Mouse (Mus musculus) gastrocnemius, postnatal 4 days (tissue): Measurements from ENCODE around the gene Frmd8. TPM values are rescaled to one million over a fixed set of nuclear protein-coding genes. Genes with fewer than 3 reads are reported as not detected.

Experiments
- total RNA-seq, 2 experiments: library from RNA; stranded (reverse); gene quantifications; 2 replicates each; pipeline ENCODE4 v1.2.3; 2021

Frmd8 gene
- total RNA-seq, 2 experiments from 2014 or later = 16.2 to 16.7 TPM

Other genes starting within 250 kb of the Frmd8 start
- 10 to 100 TPM; 35.9 to 39.1 TPM for gene Rela, start 237.8 kb downstream of the Frmd8 start, total RNA-seq
- 10 to 100 TPM; 47.7 to 52.2 TPM for gene Sipa1, start 211.6 kb downstream of the Frmd8 start, total RNA-seq
- gene Map3k11, start 186.5 kb downstream of the Frmd8 start, total RNA-seq = 10 to 100 TPM; 29.7 to 30.2 TPM
- 10 to 100 TPM; 37.1 to 40.5 TPM for gene Pcnx3, start 186.4 kb downstream of the Frmd8 start, total RNA-seq
- gene Kcnk7, start 170.9 kb downstream of the Frmd8 start, total RNA-seq = not detected
- gene Ehbp1l1, start 149.0 kb downstream of the Frmd8 start, total RNA-seq = 100 to 1,000 TPM; 250 to 260 TPM
- 10 to 100 TPM; 58.8 to 59.1 TPM for gene Fam89b, start 145.6 kb downstream of the Frmd8 start, total RNA-seq
- gene Ltbp3, start 134.4 kb downstream of the Frmd8 start, total RNA-seq = 100 to 1,000 TPM; 116 to 137 TPM
- gene Scyl1, start 103.9 kb downstream of the Frmd8 start, total RNA-seq = 10 to 100 TPM; 71.7 to 75.6 TPM
- 1 to 10 TPM; 3.7 to 3.8 TPM for gene Slc25a45, start 2.5 kb upstream of the Frmd8 start, total RNA-seq
- 1 to 10 TPM; 1.5 to 2.6 TPM for gene Tigd3, start 18.9 kb upstream of the Frmd8 start, total RNA-seq
- 100 to 1,000 TPM in 1 of 2 experiments, 10 to 100 TPM in 1; 97.8 to 121 TPM for gene Dpf2, start 37.7 kb upstream of the Frmd8 start, total RNA-seq
- gene Cdc42ep2, start 49.5 kb upstream of the Frmd8 start, total RNA-seq = 10 to 100 TPM; 23.1 to 27.4 TPM
- 10 to 100 TPM; 24.6 to 28.6 TPM for gene Pola2, start 88.9 kb upstream of the Frmd8 start, total RNA-seq
- gene Slc22a20, start 110.9 kb upstream of the Frmd8 start, total RNA-seq = not detected
- gene Capn1, start 140.6 kb upstream of the Frmd8 start, total RNA-seq = 10 to 100 TPM; 70.9 to 79.6 TPM
- 10 to 100 TPM; 28.9 to 30.7 TPM for gene Syvn1, start 171.3 kb upstream of the Frmd8 start, total RNA-seq
- gene Mrpl49, start 182.5 kb upstream of the Frmd8 start, total RNA-seq = 10 to 100 TPM; 45.0 to 46.2 TPM
- gene Fau, start 182.6 kb upstream of the Frmd8 start, total RNA-seq = 1,000 to 10,000 TPM in 1 of 2 experiments, 100 to 1,000 TPM in 1; 949 to 1,029 TPM
- gene Znhit2, start 185.9 kb upstream of the Frmd8 start, total RNA-seq = 10 to 100 TPM; 13.2 to 13.4 TPM
- gene Tm7sf2, start 193.1 kb upstream of the Frmd8 start, total RNA-seq = 10 to 100 TPM in 1 of 2 experiments, 1 to 10 TPM in 1; 9.9 to 14.7 TPM
- 10 to 100 TPM; 35.4 to 37.7 TPM for gene Vps51, start 202.0 kb upstream of the Frmd8 start, total RNA-seq
- gene Tmem262, start 204.8 kb upstream of the Frmd8 start, total RNA-seq = not detected
- under 1 TPM in 1 of 2 experiments, not detected in 1; 0.52 TPM for gene Gm28374, start 207.0 kb upstream of the Frmd8 start, total RNA-seq
- gene Zfpl1, start 209.7 kb upstream of the Frmd8 start, total RNA-seq = 10 to 100 TPM; 28.5 to 34.6 TPM
- 1 to 10 TPM; 7.7 to 8.1 TPM for gene Cdca5, start 209.7 kb upstream of the Frmd8 start, total RNA-seq
- gene AC131692.1, start 219.1 kb upstream of the Frmd8 start, total RNA-seq = under 1 TPM in 1 of 2 experiments, not detected in 1; 0.54 TPM
- gene Naaladl1, start 230.5 kb upstream of the Frmd8 start, total RNA-seq = under 1 TPM; 0.27 to 0.44 TPM
- 10 to 100 TPM; 14.8 to 16.2 TPM for gene Sac3d1, start 243.4 kb upstream of the Frmd8 start, total RNA-seq